Mouse (Mus musculus) liver, adult 2 months (tissue): ENCODE data around the gene Egfl7.

Experiments used
- CTCF ChIP-seq: fragments of 200-500 bp; IDR thresholded peaks from 2 replicates; pipeline ENCODE4 v1.5.1; 2011; ENCODE audit warnings: low read depth, low read length, control low read depth
- POLR2A ChIP-seq: fragments of 200-500 bp; IDR thresholded peaks from 2 replicates; pipeline ENCODE4 v1.6.1; 2011; ENCODE audit warnings: low read length, control low read depth; ENCODE audit not compliant: insufficient read depth; ENCODE audit errors: extremely low read depth

DNA sequence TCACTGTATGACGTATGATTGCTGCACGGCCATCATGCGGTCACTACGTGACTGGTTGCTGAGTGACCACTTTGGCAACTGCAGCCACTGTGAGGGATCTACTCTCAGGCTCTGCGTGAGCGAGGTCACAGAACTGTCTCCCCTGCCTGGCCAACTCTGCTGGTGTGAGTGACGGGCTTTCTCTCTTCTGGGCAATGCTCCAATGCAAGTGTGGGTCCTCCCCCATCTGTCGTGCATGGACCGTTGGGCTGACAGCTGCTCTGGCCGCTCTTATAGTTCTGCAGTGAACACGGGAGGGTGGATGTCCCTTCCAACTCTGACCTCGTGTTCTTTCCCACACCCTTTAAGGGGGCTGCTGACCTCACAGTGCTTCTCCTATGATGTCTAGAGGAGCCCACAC, 6.4 kb upstream of the Egfl7 start:
- TF ChIP-seq CTCF (no peak), POLR2A (no peak)
